Mouse (Mus musculus) lung, postnatal 25 days (tissue): Measurements from ENCODE around the gene Atp13a1.

ENCODE experiments used
- DNase-seq: peaks from one replicate; pipeline ENCODE4 v3.0.0; 2022; ENCODE audit warnings: low spot score

The Atp13a1 gene

DNA sequence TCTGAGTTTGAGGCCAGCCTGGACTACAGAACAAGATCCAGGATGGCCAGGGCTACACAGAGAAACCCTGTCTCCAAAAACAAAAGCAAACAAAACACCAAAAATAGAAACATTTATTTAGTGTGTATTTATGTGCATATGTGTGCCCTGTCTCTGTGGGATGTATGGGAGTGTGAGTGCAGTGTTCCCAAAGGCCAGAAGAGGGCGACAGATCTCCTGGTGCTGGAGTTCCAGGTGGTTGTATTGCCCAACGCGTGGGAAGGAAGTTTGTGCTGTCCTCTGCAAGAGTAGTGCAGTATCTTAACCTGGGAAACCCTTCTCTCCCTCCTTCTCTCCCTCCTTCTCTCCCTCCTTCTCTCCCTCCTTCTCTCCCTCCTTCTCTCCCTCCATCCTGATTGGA is 58.9 kb downstream of the Atp13a1 start:
- no peak for DNase-seq

DNA sequence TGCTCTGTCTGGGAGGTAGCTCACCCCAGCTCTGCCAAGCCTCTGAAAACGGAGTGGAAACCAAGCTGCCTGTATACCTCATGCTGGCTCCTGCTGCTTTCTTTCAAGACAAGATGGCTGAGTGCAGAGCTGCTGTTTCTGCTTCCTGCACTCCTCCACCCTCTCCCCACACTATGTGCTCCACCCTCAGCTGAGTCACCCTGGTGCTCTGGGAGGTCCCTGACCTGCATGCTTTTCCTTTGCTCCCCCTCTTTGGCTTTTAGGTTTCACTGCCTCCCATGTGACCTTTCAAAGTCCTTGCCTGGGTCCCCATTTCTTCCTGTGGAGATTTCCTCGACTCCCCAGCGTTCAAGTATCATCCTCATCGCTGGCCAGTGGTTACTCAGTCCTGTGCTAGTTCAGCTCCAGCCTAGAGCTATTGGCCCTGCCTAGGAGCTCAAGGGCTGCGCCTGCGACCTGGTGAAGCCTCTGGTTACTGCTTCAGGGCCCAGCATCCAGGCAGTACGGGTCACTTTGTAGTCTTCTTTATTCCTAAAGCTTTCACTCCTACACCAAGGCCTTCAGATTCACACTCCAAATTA is 60.1 kb downstream of the Atp13a1 start:
- no peak for DNase-seq

DNA sequence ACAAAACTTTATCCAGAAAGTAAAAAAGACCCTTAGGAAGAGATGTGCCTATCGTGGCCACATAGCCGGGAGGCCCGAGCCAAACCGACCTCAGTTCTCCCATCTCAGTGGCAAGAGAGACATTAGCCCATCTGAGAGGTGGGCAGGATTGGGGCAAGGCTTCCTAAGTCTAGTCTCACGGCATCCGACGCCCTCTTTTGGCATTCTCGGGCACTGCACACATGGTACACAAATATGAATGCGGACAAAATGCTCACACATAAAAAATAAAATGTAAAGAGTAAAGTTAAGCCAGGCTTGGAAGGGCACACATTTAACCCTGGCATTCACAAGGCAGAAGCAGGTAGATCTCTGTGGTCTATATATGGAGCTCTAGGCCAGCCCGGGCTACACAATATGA is 62.9 kb downstream of the Atp13a1 start:
- no peak for DNase-seq
